Mouse (Mus musculus): Measurements from ENCODE around the gene Lekr1. TPM values are rescaled to one million over a fixed set of nuclear protein-coding genes. Genes with fewer than 3 reads are reported as not detected.

The Lekr1 gene
- polyA plus RNA-seq, 1 experiment = 4.9 TPM

DNA sequence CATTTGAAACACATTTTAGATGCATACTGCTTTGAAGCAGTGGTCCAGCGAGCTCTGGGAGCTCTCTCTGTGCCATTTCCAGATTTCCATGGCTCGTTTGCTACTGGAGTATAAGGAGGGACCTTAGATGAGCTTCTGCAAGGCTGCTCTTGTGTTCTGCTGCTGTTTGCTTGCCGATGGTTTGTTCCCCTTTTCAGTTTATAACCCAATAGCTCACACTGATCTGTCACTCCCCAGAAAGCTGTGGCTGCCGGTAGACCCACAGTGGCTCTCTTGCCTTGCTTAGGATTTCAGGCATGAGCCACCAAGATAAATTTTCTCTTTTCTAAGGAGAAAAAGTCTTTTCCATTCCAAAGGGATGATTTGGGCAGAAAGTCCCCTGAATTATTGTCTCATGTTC is 152.6 kb downstream of the Lekr1 start:
- no peak for TF ChIP-seq CTCF (IDR thresholded peaks at IDR 0.05; ENCODE audit: borderline replicate concordance, extremely low read depth, insufficient read depth, insufficient read length)
- no peak for TF ChIP-seq POLR2A (IDR thresholded peaks at IDR 0.05; ENCODE audit: borderline replicate concordance, extremely low read depth, insufficient read depth, insufficient read length, poor library complexity, severe bottlenecking)
- no peak for DNase-seq (ENCODE audit: low read depth)

GRCm38 (mm10) chr3:65819841-65820240 is 153.8 kb downstream of the Lekr1 start:
- TF ChIP-seq POLR2A (IDR thresholded peaks at IDR 0.05; ENCODE audit: borderline replicate concordance, extremely low read depth, insufficient read depth, insufficient read length, poor library complexity, severe bottlenecking) (no peak), CTCF (IDR thresholded peaks at IDR 0.05; ENCODE audit: borderline replicate concordance, extremely low read depth, insufficient read depth, insufficient read length) (no peak)
- no peak for DNase-seq (ENCODE audit: low read depth)

DNA sequence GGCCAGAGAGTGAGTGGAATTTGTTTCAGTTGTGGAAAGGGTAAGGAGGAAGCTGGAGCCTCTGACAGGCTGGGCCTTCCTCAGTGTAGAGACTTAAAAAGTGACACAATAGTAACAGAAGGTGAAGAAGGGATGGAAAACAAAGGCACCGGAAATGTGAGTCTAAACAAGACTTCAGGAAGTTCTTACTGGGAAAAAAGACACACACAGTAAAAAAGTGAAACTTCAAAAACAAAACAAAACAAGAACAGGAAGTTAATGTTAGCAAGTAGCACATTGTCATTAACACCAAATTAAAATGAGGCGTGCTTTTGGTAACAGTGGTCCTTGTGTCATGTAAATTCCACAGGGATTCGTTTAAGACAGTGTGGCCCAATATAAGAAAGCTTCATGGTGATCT is 158.9 kb downstream of the Lekr1 start:
- TF ChIP-seq POLR2A (IDR thresholded peaks at IDR 0.05; ENCODE audit: borderline replicate concordance, extremely low read depth, insufficient read depth, insufficient read length, poor library complexity, severe bottlenecking) (no peak), CTCF (IDR thresholded peaks at IDR 0.05; ENCODE audit: borderline replicate concordance, extremely low read depth, insufficient read depth, insufficient read length) (no peak)
- DNase-seq (ENCODE audit: low read depth) = no peak

GRCm38 (mm10) chr3:65826716-65827115 is 160.7 kb downstream of the Lekr1 start:
- no peak for DNase-seq (ENCODE audit: low read depth)
- TF ChIP-seq POLR2A (IDR thresholded peaks at IDR 0.05; ENCODE audit: borderline replicate concordance, extremely low read depth, insufficient read depth, insufficient read length, poor library complexity, severe bottlenecking) = no peak
- TF ChIP-seq CTCF (IDR thresholded peaks at IDR 0.05; ENCODE audit: borderline replicate concordance, extremely low read depth, insufficient read depth, insufficient read length) = no peak

- no peak for DNase-seq (ENCODE audit: low read depth)
Observed at GRCm38 (mm10) chr3:65827400-65827799, 161.4 kb downstream of the Lekr1 start.

GRCm38 (mm10) chr3:65828020-65828419 is 162.0 kb downstream of the Lekr1 start:
- DNase-seq (ENCODE audit: low read depth) = no peak

More at GRCm38 (mm10) chr3:65827400-65827799, 161.4 kb downstream of the Lekr1 start:
- no peak for TF ChIP-seq CTCF (IDR thresholded peaks at IDR 0.05; ENCODE audit: borderline replicate concordance, extremely low read depth, insufficient read depth, insufficient read length)
- TF ChIP-seq POLR2A (IDR thresholded peaks at IDR 0.05; ENCODE audit: borderline replicate concordance, extremely low read depth, insufficient read depth, insufficient read length, poor library complexity, severe bottlenecking) = no peak

GRCm38 (mm10) chr3:65829230-65829629 is 163.2 kb downstream of the Lekr1 start:
- TF ChIP-seq POLR2A (IDR thresholded peaks at IDR 0.05; ENCODE audit: borderline replicate concordance, extremely low read depth, insufficient read depth, insufficient read length, poor library complexity, severe bottlenecking) = no peak
- no peak for TF ChIP-seq CTCF (IDR thresholded peaks at IDR 0.05; ENCODE audit: borderline replicate concordance, extremely low read depth, insufficient read depth, insufficient read length)
- DNase-seq (ENCODE audit: low read depth) = peak; percentile 92

More at GRCm38 (mm10) chr3:65828020-65828419, 162.0 kb downstream of the Lekr1 start:
- TF ChIP-seq POLR2A (IDR thresholded peaks at IDR 0.05; ENCODE audit: borderline replicate concordance, extremely low read depth, insufficient read depth, insufficient read length, poor library complexity, severe bottlenecking) = no peak
- no peak for TF ChIP-seq CTCF (IDR thresholded peaks at IDR 0.05; ENCODE audit: borderline replicate concordance, extremely low read depth, insufficient read depth, insufficient read length)

GRCm38 (mm10) chr3:65829943-65830483 is 164.0 kb downstream of the Lekr1 start:
- TF ChIP-seq POLR2A (IDR thresholded peaks at IDR 0.05; ENCODE audit: borderline replicate concordance, extremely low read depth, insufficient read depth, insufficient read length, poor library complexity, severe bottlenecking) (no peak), CTCF (IDR thresholded peaks at IDR 0.05; ENCODE audit: borderline replicate concordance, extremely low read depth, insufficient read depth, insufficient read length) (no peak)
- DNase-seq (ENCODE audit: low read depth) = peak; percentile 25

DNA sequence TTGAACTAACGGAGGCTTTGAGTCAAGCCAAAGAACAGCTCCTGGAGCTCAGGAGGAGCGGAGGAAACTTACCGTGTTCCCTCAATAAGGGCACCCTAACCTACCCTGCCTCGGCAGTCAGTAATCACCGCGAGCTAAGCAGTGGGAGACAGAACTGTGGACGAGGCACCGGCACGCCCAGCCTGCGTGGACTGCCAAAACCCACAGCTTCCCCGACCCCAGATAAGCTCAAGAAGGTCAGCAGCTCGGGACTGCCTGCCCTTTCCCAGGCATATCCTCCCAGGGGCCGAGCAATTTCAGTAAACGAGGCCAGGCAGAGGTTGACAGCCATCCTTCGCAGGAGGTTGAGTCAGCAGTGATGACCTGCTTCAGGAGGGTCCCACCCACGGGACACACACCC is 164.8 kb downstream of the Lekr1 start:
- TF ChIP-seq POLR2A (IDR thresholded peaks at IDR 0.05; ENCODE audit: borderline replicate concordance, extremely low read depth, insufficient read depth, insufficient read length, poor library complexity, severe bottlenecking) = no peak
- no peak for TF ChIP-seq CTCF (IDR thresholded peaks at IDR 0.05; ENCODE audit: borderline replicate concordance, extremely low read depth, insufficient read depth, insufficient read length)
- no peak for DNase-seq (ENCODE audit: low read depth)

- DNase-seq (ENCODE audit: low read depth) = no peak
- TF ChIP-seq CTCF (IDR thresholded peaks at IDR 0.05; ENCODE audit: borderline replicate concordance, extremely low read depth, insufficient read depth, insufficient read length) = no peak
Observed at GRCm38 (mm10) chr3:65832398-65832797, 166.4 kb downstream of the Lekr1 start.

DNA sequence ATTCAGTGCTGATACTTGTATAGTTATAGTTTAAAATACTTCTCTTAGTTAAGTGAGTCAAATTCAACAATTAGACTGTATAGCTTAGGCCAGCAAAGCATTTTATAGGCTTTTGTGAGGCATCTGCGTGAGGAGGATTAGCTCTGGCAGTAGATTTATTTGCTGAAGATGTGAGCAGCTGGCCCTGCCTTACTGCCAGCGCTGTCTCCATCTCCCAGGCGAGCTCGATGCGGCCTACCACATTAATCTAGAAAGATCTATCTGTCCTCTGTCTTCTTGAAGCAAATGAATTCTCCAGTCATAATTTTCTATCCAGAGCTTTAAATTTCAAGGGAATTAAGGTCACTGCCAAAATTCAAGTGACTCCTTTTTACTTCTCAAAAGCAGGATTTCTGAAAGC is 170.4 kb downstream of the Lekr1 start:
- DNase-seq (ENCODE audit: low read depth) = peak; percentile 51
- TF ChIP-seq CTCF (IDR thresholded peaks at IDR 0.05; ENCODE audit: borderline replicate concordance, extremely low read depth, insufficient read depth, insufficient read length) (no peak), POLR2A (IDR thresholded peaks at IDR 0.05; ENCODE audit: borderline replicate concordance, extremely low read depth, insufficient read depth, insufficient read length, poor library complexity, severe bottlenecking) (no peak)

DNA sequence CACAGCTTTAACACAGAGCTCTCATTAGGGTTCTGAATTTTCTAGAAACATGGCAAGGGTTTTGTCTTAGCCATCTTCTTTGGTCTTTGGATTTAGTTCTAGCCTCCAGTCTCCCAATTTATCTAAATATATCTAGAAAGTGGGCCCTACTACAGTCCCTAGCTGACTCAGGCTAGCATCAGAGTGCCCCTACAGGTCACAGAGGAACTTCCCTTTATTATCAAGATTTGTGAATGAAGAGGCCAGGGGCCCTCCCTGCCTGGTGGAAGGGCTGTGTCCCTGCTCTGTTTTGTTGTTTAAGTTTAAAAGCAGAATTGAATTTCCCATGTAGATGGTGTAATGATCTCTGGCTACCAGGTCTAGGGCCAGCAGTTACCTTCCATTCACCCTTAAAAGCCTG is 173.6 kb downstream of the Lekr1 start:
- no peak for DNase-seq (ENCODE audit: low read depth)
- TF ChIP-seq CTCF (IDR thresholded peaks at IDR 0.05; ENCODE audit: borderline replicate concordance, extremely low read depth, insufficient read depth, insufficient read length) (no peak), POLR2A (IDR thresholded peaks at IDR 0.05; ENCODE audit: borderline replicate concordance, extremely low read depth, insufficient read depth, insufficient read length, poor library complexity, severe bottlenecking) (no peak)
